Mouse (Mus musculus): Measurements from ENCODE around the gene Gpr12.
"Not testable (repeated sequence)": the region's sequence is repeated elsewhere in the genome, so short reads cannot be mapped to it uniquely, and the experiment has no call there.

The Gpr12 gene

DNA sequence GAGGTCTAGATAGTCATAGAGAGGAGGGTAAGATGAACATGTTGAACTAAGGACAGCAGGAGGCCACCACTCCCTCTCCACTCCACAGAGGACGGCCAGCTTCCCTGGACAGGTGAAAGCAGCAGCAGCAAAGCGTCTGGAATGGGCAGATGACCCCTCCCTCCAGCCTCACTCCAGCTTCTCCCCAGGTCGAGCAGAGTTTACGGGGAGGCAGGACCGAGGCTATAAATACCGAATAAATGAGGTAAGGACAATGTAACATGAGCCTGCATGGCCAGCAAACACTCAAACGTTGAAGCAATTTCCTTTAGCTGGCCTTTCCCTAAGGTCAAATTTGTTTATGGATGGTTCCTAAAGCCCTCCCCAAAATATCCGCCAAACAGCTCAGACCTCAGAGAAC lies 26.0 kb upstream of the Gpr12 start:
- Histone ChIP-seq H3K27me3 (ENCODE audit: insufficient read depth, low read length) (no peaks in the 10 kb centered on the region), H3K4me1 (replicated peaks; ENCODE audit: low read depth, low read length) (peaks cover 40% of the 10 kb centered on the region), H3K36me3 (ENCODE audit: insufficient read depth, low read length) (no peaks in the 10 kb centered on the region), H3K4me3 (replicated peaks; ENCODE audit: low read length) (no peak overlapping the region), H3K9me3 (ENCODE audit: low read length) (peaks cover 12% of the 10 kb centered on the region)
- TF ChIP-seq POU5F1 (IDR thresholded peaks at IDR 0.05; ENCODE audit: borderline replicate concordance, low read length) (no peak), CTCF (conservative IDR thresholded peaks at IDR 0.05; ENCODE audit: low read length) (no peak), NANOG (IDR thresholded peaks at IDR 0.05; ENCODE audit: borderline replicate concordance, low read length) (no peak)

DNA sequence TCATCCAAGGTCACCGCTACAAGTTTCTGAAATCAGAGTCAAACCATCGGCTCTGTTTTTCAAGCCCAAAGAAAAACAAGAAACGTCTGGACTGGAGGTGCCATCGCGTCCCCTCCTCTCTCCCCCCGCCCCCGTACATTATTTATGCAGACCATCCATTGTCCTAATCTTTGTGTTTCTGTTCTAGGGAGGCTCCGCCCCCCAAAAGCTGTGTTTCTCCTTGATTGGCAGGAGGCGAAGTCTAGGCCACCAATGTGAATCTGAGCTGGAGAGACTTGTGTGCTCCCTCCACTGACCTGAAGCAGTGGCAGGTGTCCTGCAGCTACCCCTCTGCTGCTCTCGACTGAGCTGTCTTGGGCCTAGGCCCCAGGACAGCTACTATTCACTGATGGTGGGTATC lies 24.6 kb upstream of the Gpr12 start:
- TF ChIP-seq POU5F1 (IDR thresholded peaks at IDR 0.05; ENCODE audit: borderline replicate concordance, low read length) (no peak), CTCF (conservative IDR thresholded peaks at IDR 0.05; ENCODE audit: low read length) (no peak), NANOG (IDR thresholded peaks at IDR 0.05; ENCODE audit: borderline replicate concordance, low read length) (no peak)
- H3K27me3 ChIP-seq (ENCODE audit: insufficient read depth, low read length): no peaks in the 10 kb centered on the region
- H3K4me1 ChIP-seq (replicated peaks; ENCODE audit: low read depth, low read length): peaks cover 40% of the 10 kb centered on the region
- H3K9me3 ChIP-seq (ENCODE audit: low read length): peaks cover 10% of the 10 kb centered on the region
- no peak overlapping the region for H3K4me3 ChIP-seq (replicated peaks; ENCODE audit: low read length)
- no peaks in the 10 kb centered on the region for H3K36me3 ChIP-seq (ENCODE audit: insufficient read depth, low read length)

GRCm38 (mm10) chr5:146607816-146608215 lies 22.8 kb upstream of the Gpr12 start:
- TF ChIP-seq POU5F1 (IDR thresholded peaks at IDR 0.05; ENCODE audit: borderline replicate concordance, low read length) (no peak), CTCF (conservative IDR thresholded peaks at IDR 0.05; ENCODE audit: low read length) (no peak), NANOG (IDR thresholded peaks at IDR 0.05; ENCODE audit: borderline replicate concordance, low read length) (no peak)
- Histone ChIP-seq H3K36me3 (ENCODE audit: insufficient read depth, low read length) (no peaks in the 10 kb centered on the region), H3K9me3 (ENCODE audit: low read length) (no peaks in the 10 kb centered on the region), H3K4me1 (replicated peaks; ENCODE audit: low read depth, low read length) (peaks cover 51% of the 10 kb centered on the region), H3K4me3 (replicated peaks; ENCODE audit: low read length) (no peak overlapping the region), H3K27me3 (ENCODE audit: insufficient read depth, low read length) (no peaks in the 10 kb centered on the region)

GRCm38 (mm10) chr5:146606895-146607294 lies 21.9 kb upstream of the Gpr12 start:
- no peaks in the 10 kb centered on the region for H3K36me3 ChIP-seq (ENCODE audit: insufficient read depth, low read length)
- H3K4me1 ChIP-seq (replicated peaks; ENCODE audit: low read depth, low read length): peaks cover 51% of the 10 kb centered on the region
- no peaks in the 10 kb centered on the region for H3K27me3 ChIP-seq (ENCODE audit: insufficient read depth, low read length)
- peaks cover 1% of the 10 kb centered on the region; the same call in 1 of the 2 replicates for H3K9me3 ChIP-seq (ENCODE audit: low read length)
- no peak overlapping the region for H3K4me3 ChIP-seq (replicated peaks; ENCODE audit: low read length)
- no peak for TF ChIP-seq CTCF (conservative IDR thresholded peaks at IDR 0.05; ENCODE audit: low read length)
- no peak for TF ChIP-seq POU5F1 (IDR thresholded peaks at IDR 0.05; ENCODE audit: borderline replicate concordance, low read length)

DNA sequence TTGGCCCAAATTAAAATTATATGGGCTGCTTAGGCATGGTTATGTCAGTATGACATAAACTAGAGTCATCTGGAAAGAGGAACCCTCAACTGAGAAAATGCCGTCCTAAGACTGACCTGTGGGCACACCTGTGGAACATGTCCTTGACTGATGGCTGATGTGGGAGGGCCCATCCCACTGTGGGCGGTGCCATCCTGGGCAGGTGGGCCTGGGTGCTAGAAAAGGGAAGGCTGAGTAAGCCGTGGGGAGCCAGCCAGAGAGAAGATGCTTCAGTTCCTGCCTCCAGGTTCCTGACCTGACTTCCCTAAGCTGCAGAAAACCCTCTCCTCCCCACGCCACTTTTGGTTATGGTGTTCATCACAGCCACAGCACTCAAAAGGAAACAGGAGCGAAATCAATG lies 21.2 kb upstream of the Gpr12 start:
- no peaks in the 10 kb centered on the region for H3K36me3 ChIP-seq (ENCODE audit: insufficient read depth, low read length)
- H3K9me3 ChIP-seq (ENCODE audit: low read length): peaks cover 6% of the 10 kb centered on the region; the same call in 1 of the 2 replicates
- no peak overlapping the region for H3K4me3 ChIP-seq (replicated peaks; ENCODE audit: low read length)
- H3K27me3 ChIP-seq (ENCODE audit: insufficient read depth, low read length): no peaks in the 10 kb centered on the region
- TF ChIP-seq POU5F1 (IDR thresholded peaks at IDR 0.05; ENCODE audit: borderline replicate concordance, low read length) (no peak), NANOG (IDR thresholded peaks at IDR 0.05; ENCODE audit: borderline replicate concordance, low read length) (no peak), CTCF (conservative IDR thresholded peaks at IDR 0.05; ENCODE audit: low read length) (no peak)
- peaks cover 48% of the 10 kb centered on the region for H3K4me1 ChIP-seq (replicated peaks; ENCODE audit: low read depth, low read length)

DNA sequence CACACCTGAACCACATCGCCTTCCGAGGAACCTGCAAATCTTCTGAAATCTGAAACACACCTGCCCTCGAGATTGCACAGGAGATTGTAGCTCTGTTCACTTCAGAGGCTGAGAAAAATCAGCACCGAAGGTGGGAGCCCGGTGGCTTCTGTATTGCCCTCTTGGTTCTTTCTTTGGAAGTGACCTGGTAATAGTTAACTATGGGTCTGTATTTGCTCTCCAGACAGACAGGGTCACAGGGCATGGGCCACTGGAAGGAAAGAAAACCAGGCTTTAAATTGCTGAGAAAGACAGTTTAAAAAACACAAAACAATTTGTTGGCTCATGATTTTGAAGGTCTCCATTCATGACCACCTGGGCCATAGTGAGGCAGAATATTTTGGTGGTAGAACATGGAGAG lies 14.9 kb upstream of the Gpr12 start:
- no peak for TF ChIP-seq CTCF (conservative IDR thresholded peaks at IDR 0.05; ENCODE audit: low read length)
- TF ChIP-seq POU5F1 (IDR thresholded peaks at IDR 0.05; ENCODE audit: borderline replicate concordance, low read length): no peak
- no peak for TF ChIP-seq NANOG (IDR thresholded peaks at IDR 0.05; ENCODE audit: borderline replicate concordance, low read length)
- no peaks in the 10 kb centered on the region for H3K27me3 ChIP-seq (ENCODE audit: insufficient read depth, low read length)
- H3K9me3 ChIP-seq (ENCODE audit: low read length): peaks cover 6% of the 10 kb centered on the region; the same call in 1 of the 2 replicates
- H3K36me3 ChIP-seq (ENCODE audit: insufficient read depth, low read length): no peaks in the 10 kb centered on the region
- peaks cover 12% of the 10 kb centered on the region; the same call in 1 of the 2 replicates for H3K4me1 ChIP-seq (replicated peaks; ENCODE audit: low read depth, low read length)
- H3K4me3 ChIP-seq (replicated peaks; ENCODE audit: low read length): no peak overlapping the region

GRCm38 (mm10) chr5:146599216-146599615 lies 14.2 kb upstream of the Gpr12 start:
- not testable (repeated sequence) for H3K27me3 ChIP-seq (ENCODE audit: insufficient read depth, low read length); H3K36me3 ChIP-seq (ENCODE audit: insufficient read depth, low read length); H3K9me3 ChIP-seq (ENCODE audit: low read length); H3K4me3 ChIP-seq (replicated peaks; ENCODE audit: low read length)
- H3K4me1 ChIP-seq (replicated peaks; ENCODE audit: low read depth, low read length): peaks cover 10% of the 10 kb centered on the region; the same call in 1 of the 2 replicates

GRCm38 (mm10) chr5:146598215-146599119 lies 13.4 kb upstream of the Gpr12 start:
- no peaks in the 10 kb centered on the region for H3K36me3 ChIP-seq (ENCODE audit: insufficient read depth, low read length)
- peaks cover 14% of the 10 kb centered on the region; the same call in 1 of the 2 replicates for H3K9me3 ChIP-seq (ENCODE audit: low read length)
- 0 out of 2 replicates have a peak, but pooled peaks cover 3% of the 10 kb centered on the region for H3K4me1 ChIP-seq (replicated peaks; ENCODE audit: low read depth, low read length)
- no peak overlapping the region for H3K4me3 ChIP-seq (replicated peaks; ENCODE audit: low read length)
- no peaks in the 10 kb centered on the region for H3K27me3 ChIP-seq (ENCODE audit: insufficient read depth, low read length)
- TF ChIP-seq NANOG (IDR thresholded peaks at IDR 0.05; ENCODE audit: borderline replicate concordance, low read length) (no peak), CTCF (conservative IDR thresholded peaks at IDR 0.05; ENCODE audit: low read length) (no peak), POU5F1 (IDR thresholded peaks at IDR 0.05; ENCODE audit: borderline replicate concordance, low read length) (no peak)

GRCm38 (mm10) chr5:146597503-146597874 lies 12.4 kb upstream of the Gpr12 start:
- Histone ChIP-seq H3K36me3 (ENCODE audit: insufficient read depth, low read length) (no peaks in the 10 kb centered on the region), H3K27me3 (ENCODE audit: insufficient read depth, low read length) (no peaks in the 10 kb centered on the region), H3K4me3 (replicated peaks; ENCODE audit: low read length) (no peak overlapping the region), H3K4me1 (replicated peaks; ENCODE audit: low read depth, low read length) (peaks cover 7% of the 10 kb centered on the region), H3K9me3 (ENCODE audit: low read length) (peaks cover 14% of the 10 kb centered on the region; the same call in 1 of the 2 replicates)
- TF ChIP-seq NANOG (IDR thresholded peaks at IDR 0.05; ENCODE audit: borderline replicate concordance, low read length) (no peak), POU5F1 (IDR thresholded peaks at IDR 0.05; ENCODE audit: borderline replicate concordance, low read length) (no peak), CTCF (conservative IDR thresholded peaks at IDR 0.05; ENCODE audit: low read length) (no peak)
